Mouse (Mus musculus) stomach, embryonic 16.5 days (tissue): ENCODE data around the gene Sgms2. TPM values are rescaled to one million over a fixed set of nuclear protein-coding genes. Genes with fewer than 3 reads are reported as not detected.

Source experiments
- ATAC-seq: fragments of 200-750 bp; cut with Nextera tagmentation; 2 replicates; pipeline ENCODE4 v1.8.0; 2017; ENCODE audit warnings: moderate number of reproducible peaks, moderate TSS enrichment; ENCODE audit not compliant: insufficient read depth, low FRiP score
- H3K27ac ChIP-seq: fragments of 300-500 bp; sonication (generic); 2 replicates; pipeline ENCODE4 v1.5.1; 2014; ENCODE audit warnings: low read length
- H3K27me3 ChIP-seq: fragments of 300-500 bp; sonication (generic); 2 replicates; pipeline ENCODE4 v1.6.1; 2014; ENCODE audit warnings: low read length, control low read depth, mixed read lengths; ENCODE audit not compliant: control insufficient read depth, insufficient read depth
- H3K36me3 ChIP-seq: fragments of 300-500 bp; sonication (generic); 2 replicates; pipeline ENCODE4 v1.6.1; 2014; ENCODE audit warnings: low read length; ENCODE audit not compliant: control insufficient read depth, insufficient read depth
- H3K4me1 ChIP-seq: fragments of 300-500 bp; sonication (generic); 2 replicates; pipeline ENCODE4 v1.6.1; 2014; ENCODE audit warnings: low read length, control low read depth, mixed read lengths; ENCODE audit not compliant: control insufficient read depth, insufficient read depth
- H3K4me2 ChIP-seq: fragments of 300-500 bp; sonication (generic); 2 replicates; pipeline ENCODE4 v1.6.1; 2014; ENCODE audit warnings: low read depth, low read length, mixed read lengths
- H3K4me3 ChIP-seq: fragments of 300-500 bp; sonication (generic); replicated peaks from 2 replicates; pipeline ENCODE4 v1.5.1; 2014; ENCODE audit warnings: mild to moderate bottlenecking, low read length
- H3K9ac ChIP-seq: fragments of 300-500 bp; sonication (generic); 2 replicates; pipeline ENCODE4 v1.6.1; 2014; ENCODE audit warnings: low read length
- H3K9me3 ChIP-seq: fragments of 300-500 bp; sonication (generic); replicated peaks from 2 replicates; pipeline ENCODE4 v1.6.1; 2016; ENCODE audit warnings: low read length, control low read depth; ENCODE audit not compliant: control insufficient read depth
- WGBS: fragments of 180-500 bp; shearing (Covaris S2); extraction: QIAGEN DNeasy Blood & Tissue Kit; methylation state at CpG from one replicate; pipeline ENCODE4 v1.1.7; 2014; 5-methylcytosine and 5-hydroxymethylcytosine counted together
- polyA plus RNA-seq: library from polyadenylated mRNA; unstranded; fragments of >200 nt; fragmentation: Nextera tagmentation; extraction: Ambion mirVana; gene quantifications from 2 replicates; pipeline ENCODE4 v1.2.1, GENCODE M21; 2015

The Sgms2 gene
- polyA plus RNA-seq, 1 experiment from 2014 or later: 12.1 TPM

DNA sequence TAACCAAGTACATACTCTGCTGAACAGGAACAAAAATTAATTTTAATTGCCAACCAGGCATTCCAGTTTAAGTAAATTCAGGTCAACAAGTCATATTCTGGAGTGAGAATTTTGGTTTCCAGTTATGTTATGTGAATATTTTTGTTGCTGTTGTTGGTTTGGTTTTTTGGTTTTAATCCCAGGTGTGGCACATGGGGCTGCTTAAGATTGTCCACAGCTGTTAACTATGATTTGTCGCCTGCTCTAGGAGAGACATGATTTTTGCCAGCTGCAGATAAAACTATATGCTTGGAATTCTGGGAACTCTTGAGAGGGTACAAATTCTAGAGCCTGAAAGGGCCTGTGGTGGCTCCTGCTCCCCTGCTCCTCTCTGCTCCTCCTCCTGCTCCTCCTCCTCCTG, 174.1 kb downstream of the Sgms2 start:
- H3K4me1 ChIP-seq: no peaks in the 10 kb centered on the region
- no peak overlapping the region for H3K27ac ChIP-seq
- no peak for ATAC-seq
- WGBS: 86% methylated on average over 1 of the region's 1 CpGs
- H3K36me3 ChIP-seq: no peaks in the 10 kb centered on the region
- H3K9ac ChIP-seq: no peak overlapping the region
- no peak overlapping the region for H3K4me3 ChIP-seq
- no peak overlapping the region for H3K4me2 ChIP-seq
- H3K27me3 ChIP-seq: no peaks in the 10 kb centered on the region
- H3K9me3 ChIP-seq: no peaks in the 10 kb centered on the region

DNA sequence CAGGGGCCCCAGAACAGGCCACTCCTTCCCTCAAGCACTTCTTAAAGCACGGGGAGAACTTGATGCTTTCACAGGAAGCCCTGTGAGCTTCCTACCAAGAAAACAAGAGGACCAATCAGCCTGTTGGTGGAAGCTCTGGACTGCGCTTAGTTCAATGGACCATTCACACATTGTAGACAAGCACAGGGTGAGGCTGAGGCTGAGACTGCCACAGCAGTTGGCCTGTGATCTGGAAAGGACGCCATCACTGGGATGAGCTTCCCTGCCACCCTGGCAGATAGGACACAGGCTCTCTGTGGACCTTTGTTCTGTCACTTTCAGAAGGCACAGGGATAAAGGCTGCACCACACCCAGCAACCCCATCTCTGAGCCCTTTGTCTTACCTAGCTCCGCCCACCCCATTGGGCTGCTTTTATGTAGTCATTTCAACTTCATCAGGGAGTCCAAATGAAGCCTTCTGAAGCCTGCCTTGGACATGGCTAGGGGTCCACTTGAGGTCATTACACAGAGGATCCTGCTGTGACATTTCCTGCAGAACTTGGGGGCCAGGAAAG, 175.2 kb downstream of the Sgms2 start:
- ATAC-seq: no peak
- H3K9ac ChIP-seq: no peak overlapping the region
- H3K9me3 ChIP-seq: no peaks in the 10 kb centered on the region
- WGBS: 56% methylated on average over 4 of the region's 4 CpGs
- H3K27me3 ChIP-seq: no peaks in the 10 kb centered on the region
- H3K36me3 ChIP-seq: no peaks in the 10 kb centered on the region
- H3K27ac ChIP-seq: no peak overlapping the region
- H3K4me1 ChIP-seq: no peaks in the 10 kb centered on the region
- H3K4me2 ChIP-seq: no peak overlapping the region
- no peak overlapping the region for H3K4me3 ChIP-seq

DNA sequence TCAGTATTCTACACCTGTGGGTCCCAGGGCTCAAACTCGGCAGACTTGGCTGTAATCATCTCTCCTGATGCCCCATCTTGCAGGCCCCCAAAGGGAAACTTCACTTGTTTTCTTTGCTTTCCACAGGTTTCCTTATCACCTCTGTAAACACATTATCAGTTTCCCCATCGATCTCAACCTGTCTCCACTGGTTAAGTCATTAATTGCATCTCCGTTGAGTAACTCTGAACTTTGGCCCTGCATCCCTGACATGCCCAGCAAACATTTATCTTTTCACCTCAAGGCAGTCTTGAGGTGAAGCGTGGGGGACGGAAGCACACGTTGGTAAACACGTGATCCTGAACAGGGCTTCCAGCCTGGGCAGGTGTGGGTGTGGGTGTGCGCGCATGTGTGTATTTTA, 178.9 kb downstream of the Sgms2 start:
- Histone ChIP-seq H3K4me2 (no peak overlapping the region), H3K9ac (no peak overlapping the region), H3K4me1 (no peaks in the 10 kb centered on the region), H3K27ac (no peak overlapping the region), H3K9me3 (peaks cover 10% of the 10 kb centered on the region), H3K4me3 (no peak overlapping the region), H3K36me3 (no peaks in the 10 kb centered on the region), H3K27me3 (no peaks in the 10 kb centered on the region)
- WGBS: 31% methylated on average over 9 of the region's 9 CpGs
- no peak for ATAC-seq

DNA sequence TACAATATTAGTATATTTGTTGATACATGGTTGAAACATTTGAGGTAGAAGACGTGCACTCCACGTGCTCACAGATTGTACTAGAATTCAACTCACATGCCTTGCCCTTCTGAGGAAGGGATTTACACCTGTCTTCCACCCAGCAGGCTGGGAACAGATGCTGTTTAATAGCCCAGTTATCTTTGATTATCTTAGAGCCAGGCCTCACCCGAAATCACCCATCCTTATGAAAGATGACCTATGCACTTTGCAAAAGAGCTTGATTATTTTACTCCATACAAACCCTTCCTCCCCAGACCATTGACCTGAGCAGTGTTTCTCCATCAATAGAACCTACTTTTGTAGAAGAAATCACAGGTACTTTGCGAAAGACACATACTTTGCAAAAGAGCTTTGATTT, 180.6 kb downstream of the Sgms2 start:
- Histone ChIP-seq H3K9me3 (peaks cover 10% of the 10 kb centered on the region), H3K27me3 (no peaks in the 10 kb centered on the region), H3K9ac (no peak overlapping the region), H3K36me3 (no peaks in the 10 kb centered on the region), H3K4me3 (no peak overlapping the region), H3K4me1 (no peaks in the 10 kb centered on the region), H3K27ac (no peak overlapping the region), H3K4me2 (no peak overlapping the region)
- 73% methylated on average over 4 of the region's 4 CpGs for WGBS
- no peak for ATAC-seq

DNA sequence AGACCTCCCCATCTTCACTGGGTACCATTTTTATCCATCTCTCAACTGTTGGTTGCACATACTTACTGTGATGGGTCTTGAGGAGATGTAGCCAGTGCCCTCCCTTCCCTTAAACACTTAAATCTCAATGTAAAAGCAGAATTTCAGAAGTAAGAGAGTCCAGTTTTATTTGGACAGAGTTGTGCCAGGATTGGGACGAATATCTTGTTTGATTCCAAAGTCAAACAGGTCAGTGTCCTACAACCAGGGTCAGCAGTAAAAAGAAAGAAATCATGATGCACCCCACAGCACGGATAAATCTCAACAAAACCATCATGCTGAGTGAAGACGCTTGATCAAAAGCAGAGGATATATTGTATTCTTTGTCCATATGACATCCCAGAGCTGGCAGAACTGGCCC, 183.4 kb downstream of the Sgms2 start:
- no peak for ATAC-seq
- WGBS: 82% methylated on average over 3 of the region's 3 CpGs
- Histone ChIP-seq H3K4me2 (no peak overlapping the region), H3K36me3 (no peaks in the 10 kb centered on the region), H3K27ac (no peak overlapping the region), H3K4me1 (no peaks in the 10 kb centered on the region), H3K9me3 (peaks cover 10% of the 10 kb centered on the region), H3K27me3 (no peaks in the 10 kb centered on the region), H3K4me3 (no peak overlapping the region), H3K9ac (no peak overlapping the region)

DNA sequence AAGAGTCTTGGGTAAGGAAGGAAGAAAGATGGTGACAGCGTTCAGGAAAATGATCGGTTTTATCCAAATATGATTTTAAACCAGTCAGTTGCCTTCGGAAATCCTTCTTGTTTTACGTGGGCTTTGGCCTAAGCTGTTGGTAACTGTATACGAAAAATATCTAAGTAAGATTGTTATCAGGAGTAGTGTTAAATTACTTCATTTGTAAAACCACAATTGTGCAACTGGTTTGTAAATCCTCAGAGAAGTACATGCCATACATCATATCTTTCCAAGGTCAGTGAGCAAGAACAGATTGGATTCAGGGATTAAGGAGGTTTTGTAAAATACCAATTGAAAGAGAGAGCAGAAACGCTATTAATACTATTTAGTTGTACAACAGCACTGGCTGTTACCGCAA, 185.0 kb downstream of the Sgms2 start:
- H3K4me1 ChIP-seq: no peaks in the 10 kb centered on the region
- H3K4me3 ChIP-seq: no peak overlapping the region
- ATAC-seq: no peak
- H3K36me3 ChIP-seq: no peaks in the 10 kb centered on the region
- no peak overlapping the region for H3K27ac ChIP-seq
- H3K27me3 ChIP-seq: no peaks in the 10 kb centered on the region
- 85% methylated on average over 7 of the region's 7 CpGs for WGBS
- no peak overlapping the region for H3K4me2 ChIP-seq
- no peak overlapping the region for H3K9ac ChIP-seq
- H3K9me3 ChIP-seq: peaks cover 10% of the 10 kb centered on the region

DNA sequence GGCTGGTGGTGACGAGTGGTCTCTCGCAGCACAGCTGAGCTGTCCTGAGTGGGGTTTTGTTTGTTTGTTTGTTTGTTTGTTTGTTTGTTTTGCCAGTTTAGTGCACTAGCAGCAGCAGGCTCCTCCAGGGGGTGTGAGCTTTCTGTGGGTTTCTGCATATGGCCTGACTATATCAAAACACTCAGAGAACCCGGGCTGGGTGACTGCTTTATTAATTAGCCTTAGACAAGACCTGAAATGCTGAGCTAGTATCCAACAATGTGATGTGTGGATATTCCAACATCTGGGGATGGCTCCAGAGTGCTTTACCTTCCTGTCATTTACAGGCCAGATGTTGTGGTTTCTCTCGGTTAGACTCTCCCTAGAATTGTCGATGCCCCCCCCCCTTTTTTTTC, 187.9 kb downstream of the Sgms2 start:
- Histone ChIP-seq H3K27ac (no peak overlapping the region), H3K36me3 (no peaks in the 10 kb centered on the region), H3K9me3 (no peaks in the 10 kb centered on the region), H3K27me3 (no peaks in the 10 kb centered on the region), H3K4me3 (peak overlapping the region; percentile 70), H3K4me2 (peak overlapping the region; percentile 99), H3K4me1 (no peaks in the 10 kb centered on the region), H3K9ac (peak overlapping the region; percentile 74)
- WGBS: 21% methylated on average over 5 of the region's 5 CpGs
- no peak for ATAC-seq

DNA sequence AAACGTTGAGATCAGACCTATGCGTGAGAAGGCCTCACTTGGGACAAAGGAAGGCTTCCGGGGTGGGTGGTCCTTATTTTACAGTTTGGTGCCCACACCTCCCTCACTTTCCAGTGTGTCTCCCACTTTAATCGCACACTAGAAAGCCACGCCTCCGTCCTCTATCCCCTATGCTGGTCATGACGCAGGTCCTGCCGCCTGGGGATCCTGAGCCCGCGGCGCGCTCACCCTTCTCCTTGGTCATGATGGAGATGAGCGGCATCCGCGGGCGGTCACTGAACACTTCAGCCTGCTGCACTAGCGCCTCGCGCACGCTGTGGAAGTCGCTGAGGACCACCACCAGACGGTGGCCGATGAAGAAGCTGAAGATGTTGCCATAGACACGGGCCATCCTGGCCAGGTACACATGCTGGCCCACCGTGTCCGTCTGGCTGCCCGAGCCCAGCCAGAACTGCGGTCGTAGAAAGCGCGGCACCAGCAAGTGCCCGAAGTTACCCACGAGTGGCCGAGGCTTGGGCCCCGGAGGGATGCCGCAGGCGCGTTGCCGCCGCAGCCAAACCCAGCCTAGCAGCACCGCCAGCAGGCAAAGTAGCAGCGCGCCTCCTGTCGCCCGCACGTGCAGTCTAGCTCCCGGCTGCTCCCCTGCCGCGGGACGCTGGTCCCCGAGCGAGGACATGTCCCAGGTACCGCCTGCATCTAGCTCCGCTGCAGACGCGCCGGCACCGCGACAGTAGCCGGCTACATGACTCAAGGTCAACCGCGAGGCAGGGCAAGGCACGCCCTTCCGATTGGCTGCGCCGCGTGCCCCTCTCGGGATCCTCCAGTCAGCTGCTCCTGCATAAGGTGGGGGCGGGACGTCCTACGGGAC, 188.5 kb downstream of the Sgms2 start, which contains the start of gene Cyp2u1:
Gene Cyp2u1 (minus strand): TSS at position 776 of the 868 bp plus-strand sequence.
- WGBS: 1% methylated on average over 70 of the region's 71 CpGs
- no peaks in the 10 kb centered on the region for H3K27me3 ChIP-seq
- H3K27ac ChIP-seq: no peak within 1 kb of the TSS
- H3K4me2 ChIP-seq: peak within 1 kb of the TSS; percentile 99
- ATAC-seq: peak; percentile 93
- no peaks in the 10 kb centered on the region for H3K9me3 ChIP-seq
- H3K36me3 ChIP-seq: no peaks in the 10 kb centered on the region
- peak within 1 kb of the TSS; percentile 74 for H3K9ac ChIP-seq
- no peaks in the 10 kb centered on the region for H3K4me1 ChIP-seq
- H3K4me3 ChIP-seq: peak within 1 kb of the TSS; percentile 70

DNA sequence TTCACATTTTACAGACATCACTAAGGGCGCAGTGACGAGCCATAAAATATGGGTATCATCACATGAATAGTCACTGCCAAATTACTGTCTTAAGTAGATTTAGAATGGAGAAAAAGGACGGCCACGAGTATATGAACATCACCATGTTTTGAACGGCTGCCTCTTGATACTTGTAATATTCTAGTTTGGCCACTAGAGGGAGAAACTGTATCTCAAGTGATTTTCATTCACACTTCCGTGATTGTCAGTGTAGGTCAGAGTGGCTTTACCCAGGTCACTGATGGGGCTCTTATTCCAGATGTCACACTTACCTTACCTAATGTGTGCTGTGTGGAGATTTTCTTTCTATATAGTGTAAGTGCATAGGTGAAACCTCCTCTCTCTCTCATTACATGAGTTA, 191.3 kb downstream of the Sgms2 start:
- WGBS: 7% methylated on average over 6 of the region's 6 CpGs

More for the DNA sequence above, 191.3 kb downstream of the Sgms2 start:
- H3K27ac ChIP-seq: no peak overlapping the region
- no peaks in the 10 kb centered on the region for H3K4me1 ChIP-seq
- ATAC-seq: no peak
- no peak overlapping the region for H3K4me3 ChIP-seq
- H3K9me3 ChIP-seq: no peaks in the 10 kb centered on the region
- no peak overlapping the region for H3K4me2 ChIP-seq
- H3K9ac ChIP-seq: no peak overlapping the region
- H3K36me3 ChIP-seq: no peaks in the 10 kb centered on the region
- H3K27me3 ChIP-seq: no peaks in the 10 kb centered on the region
